Mouse (Mus musculus): ENCODE results near the gene Nacc2.

Gene Nacc2

DNA sequence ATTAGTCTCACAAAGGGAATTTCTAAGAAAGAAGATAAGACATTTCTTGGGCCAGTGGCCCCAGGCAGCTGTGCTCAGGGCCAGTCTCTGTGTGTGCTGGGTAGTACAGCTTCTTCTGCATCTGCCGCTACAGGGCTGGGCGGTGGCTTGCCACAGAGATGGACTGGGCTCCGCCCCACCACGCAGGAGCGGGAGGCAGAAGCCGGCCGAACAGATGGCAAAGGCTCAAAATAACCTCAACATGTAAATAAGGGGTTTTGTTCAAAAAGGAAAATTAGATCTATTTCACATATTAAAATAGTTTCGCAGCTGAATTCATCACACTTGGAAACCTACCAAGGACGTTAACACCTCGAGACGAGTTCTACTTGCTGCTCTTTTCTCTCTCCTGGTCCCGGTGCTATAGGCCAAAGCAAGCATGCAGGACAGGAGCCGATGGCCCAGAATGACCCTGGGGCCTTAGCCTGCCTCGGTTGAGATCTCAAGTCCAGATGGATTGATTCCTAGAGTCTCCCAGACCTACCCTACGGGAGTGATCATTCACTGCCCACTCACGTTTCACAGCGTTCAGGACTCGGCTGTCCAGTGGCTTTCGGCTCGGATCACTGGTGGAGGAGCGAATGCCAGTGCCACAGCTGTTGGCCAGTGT lies 61.9 kb downstream of the Nacc2 start:
- in situ Hi-C loops (cut with MboI; ENCODE audit: low sequenced_read_pairs), result no loop called here

DNA sequence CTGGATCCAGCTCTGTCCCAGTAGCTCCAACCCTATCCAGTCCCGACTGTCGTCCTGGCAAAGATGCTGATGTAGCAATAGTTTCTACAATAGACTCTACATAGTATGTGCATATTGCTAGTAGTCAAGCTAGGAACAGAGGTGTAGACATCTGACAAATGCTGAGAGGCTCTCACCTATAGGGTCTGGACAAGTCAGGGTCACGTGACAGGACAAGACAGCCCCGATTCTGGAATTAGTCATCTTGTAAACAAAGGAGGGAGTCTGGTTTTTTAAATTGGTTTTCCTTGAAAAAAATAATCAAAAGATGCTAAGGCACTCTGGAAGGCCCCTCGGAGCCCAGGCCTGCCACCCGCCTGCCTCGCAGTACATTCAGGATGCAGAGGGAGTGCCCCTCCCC lies 66.0 kb downstream of the Nacc2 start:
- in situ Hi-C loops (cut with MboI; ENCODE audit: low sequenced_read_pairs), result no loop called here

DNA sequence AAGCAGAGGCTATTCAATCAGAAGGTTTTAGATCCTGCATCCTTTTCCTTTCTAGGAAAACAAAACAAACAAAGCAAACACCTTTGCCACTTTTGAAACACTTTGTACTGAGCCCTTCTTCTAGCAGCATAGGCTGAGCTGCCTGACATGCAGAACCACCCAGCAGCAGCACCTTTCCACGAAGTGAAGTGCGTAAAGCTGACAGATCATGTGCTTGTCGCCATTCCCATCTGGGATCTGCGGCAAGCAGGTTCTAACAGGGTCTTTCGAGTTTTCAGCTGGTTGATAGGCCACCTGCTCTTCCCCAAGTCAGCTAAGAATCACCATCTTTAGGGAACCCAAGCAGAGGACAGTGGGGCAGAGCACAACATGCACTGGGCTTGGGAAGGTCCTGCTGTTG lies 66.8 kb downstream of the Nacc2 start:
- in situ Hi-C loops (cut with MboI; ENCODE audit: low sequenced_read_pairs), result no loop called here

DNA sequence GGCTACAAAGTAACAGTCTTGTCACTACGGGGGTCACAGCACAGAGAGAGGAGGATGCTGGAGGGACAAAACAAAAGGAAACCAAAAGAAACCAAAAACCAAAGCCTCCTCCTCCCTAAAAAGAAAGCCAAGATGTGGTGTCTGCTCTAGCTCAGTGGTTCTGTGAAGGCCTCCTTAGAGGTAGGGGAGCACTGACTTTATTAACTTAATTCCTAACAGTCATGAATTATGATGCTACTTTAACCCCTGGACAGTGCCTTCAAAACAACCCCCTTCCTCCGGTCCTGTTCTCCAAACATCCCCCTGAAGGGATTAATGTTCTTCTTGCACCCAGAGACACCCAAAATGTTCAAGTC lies 67.3 kb downstream of the Nacc2 start:
- in situ Hi-C loops (cut with MboI; ENCODE audit: low sequenced_read_pairs), result no loop called here

DNA sequence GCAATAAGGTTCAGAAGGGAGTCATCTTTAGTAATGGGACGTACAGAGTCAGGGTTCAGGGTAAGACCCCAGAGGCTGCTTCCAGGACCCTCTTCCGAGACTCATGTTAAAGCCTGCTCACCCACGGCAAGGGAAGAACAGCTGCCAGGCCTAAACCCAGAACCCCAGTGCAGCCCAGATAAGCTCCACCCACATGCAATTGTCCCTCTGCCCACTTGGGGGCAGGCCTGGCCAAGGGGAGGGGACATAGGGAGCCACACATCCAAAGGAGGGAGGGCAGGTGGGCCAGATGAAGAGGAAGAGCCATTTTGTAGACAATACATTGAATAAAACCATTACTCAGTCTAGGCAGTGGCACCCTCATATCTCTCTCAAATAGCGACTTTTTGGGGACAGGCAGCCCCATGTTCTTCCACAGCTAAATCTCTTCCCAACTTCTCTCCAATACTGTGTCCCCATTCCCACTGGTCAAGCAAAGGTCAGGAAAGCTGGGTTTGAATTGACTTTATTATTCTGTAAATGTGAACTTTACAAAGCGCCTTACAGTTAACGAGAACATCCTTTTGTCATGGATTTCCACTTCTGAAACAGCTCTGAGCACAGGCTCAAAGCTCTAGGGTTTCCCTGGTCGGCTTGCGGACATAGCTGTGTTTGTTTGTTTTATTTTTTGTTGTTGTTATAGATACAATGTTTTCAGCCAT lies 67.8 kb downstream of the Nacc2 start:
- in situ Hi-C loops (cut with MboI; ENCODE audit: low sequenced_read_pairs), result no loop called here

DNA sequence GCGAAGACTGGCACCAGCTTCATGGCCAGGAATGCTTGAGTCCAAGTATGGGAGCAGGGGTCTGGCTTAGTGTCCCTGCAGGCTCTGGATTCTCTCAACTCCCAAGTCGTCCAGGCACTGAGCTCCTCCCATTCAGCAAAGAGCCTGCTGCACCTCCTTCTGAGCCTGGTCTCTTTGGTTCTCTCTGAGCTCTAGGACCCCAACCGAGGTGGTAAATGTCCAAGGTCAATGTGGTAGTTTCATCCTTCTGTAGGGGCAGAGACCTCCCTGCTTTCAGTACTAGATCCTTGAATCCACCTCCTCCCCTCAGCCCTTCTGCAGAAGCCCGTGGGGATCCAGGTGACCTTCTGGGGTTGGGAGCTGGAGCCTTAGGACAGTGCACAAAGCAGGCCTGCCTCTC lies 70.2 kb downstream of the Nacc2 start:
- in situ Hi-C loops (cut with MboI; ENCODE audit: low sequenced_read_pairs), result loop anchor here (5.0 kb wide), 1 partner anchor 89 kb away; no protein-coding TSS in a partner anchor

DNA sequence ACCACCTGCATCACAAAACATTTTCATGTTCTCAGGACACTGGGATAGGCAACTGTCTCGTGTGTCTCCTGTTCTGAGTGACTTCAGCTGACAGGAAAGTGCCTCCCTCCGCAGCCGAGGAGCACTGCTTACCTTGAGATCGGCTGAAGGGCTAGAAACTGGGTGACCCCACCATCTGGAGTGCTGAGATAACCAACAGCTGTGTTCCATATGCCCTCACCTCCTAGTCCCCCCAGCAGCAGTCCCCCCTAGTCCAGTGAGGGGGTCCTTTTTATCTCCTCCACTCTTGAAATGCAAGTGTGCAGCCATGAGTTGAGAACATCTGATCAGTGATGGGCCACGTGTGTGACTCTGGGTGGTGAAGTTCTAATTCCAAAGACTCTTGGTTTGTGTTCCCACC lies 74.2 kb downstream of the Nacc2 start:
- in situ Hi-C loops (cut with MboI; ENCODE audit: low sequenced_read_pairs), result no loop called here

DNA sequence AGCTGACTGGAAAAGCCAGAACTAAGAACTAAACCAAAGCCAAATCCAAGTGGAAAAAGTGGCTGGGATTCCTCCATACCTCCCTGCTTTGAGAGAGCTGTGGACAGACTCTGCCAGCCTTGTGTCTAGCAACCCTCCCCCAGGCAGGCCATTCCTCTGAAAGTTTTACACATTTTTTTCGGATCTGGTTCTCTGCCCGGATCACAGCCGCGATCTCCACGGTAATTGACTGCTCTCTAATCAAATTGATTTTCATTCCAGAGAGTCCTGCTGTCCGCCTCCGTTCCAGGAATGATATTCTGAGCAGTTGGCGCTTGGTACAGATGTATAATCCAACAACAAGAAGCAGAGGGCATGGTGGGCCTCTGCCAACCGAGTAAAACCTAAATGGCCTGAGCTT lies 78.8 kb downstream of the Nacc2 start:
- in situ Hi-C loops (cut with MboI; ENCODE audit: low sequenced_read_pairs), result no loop called here

DNA sequence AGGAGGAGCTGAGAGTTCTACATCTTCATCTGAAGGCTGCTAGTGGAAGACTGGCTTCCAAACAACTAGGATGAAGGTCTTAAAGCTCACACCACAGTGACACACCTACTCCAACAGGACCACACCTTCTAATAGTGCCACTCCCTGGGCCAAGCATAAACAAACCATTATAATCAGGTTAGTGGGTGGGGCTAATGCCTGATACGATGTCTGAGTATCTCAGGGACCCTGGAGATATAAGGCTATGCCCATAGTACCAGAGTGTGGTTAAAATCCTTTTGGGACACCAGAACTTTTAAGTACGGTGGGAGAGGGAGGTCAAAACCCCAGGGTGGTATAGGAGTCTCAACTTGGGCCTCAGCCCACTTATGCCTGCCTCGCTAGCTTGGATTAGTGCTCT lies 80.4 kb downstream of the Nacc2 start:
- in situ Hi-C loops (cut with MboI; ENCODE audit: low sequenced_read_pairs), result no loop called here

DNA sequence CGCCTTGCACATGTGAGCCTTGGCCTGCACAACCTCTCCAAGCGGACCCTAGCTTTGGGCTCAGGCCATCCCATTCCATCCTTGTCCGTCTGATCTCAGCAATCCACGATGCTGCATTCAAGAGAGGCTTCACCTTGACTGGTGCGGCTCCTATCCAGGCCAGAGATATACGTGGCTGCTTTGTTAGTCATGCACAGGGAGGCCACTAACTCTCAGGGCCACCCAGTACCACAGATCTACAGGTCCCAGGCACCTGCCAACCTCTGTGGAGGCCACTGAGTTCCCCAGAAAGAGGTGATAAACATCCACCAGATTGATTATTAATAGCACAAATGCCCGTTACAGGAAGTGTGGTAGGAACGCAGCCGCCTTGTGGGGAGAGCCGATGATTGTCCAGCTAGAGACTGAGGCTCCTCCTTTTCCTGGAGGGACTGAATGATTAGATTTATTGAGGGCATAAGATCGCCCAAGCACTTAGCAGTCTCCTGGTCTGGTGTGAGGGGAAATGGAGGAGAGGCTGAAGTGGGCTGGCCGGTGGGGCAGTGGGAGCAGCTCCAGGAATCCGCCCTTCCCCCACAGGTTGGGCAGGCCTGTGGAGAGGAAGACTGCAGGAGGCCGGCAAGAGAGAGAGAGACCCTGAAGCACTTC lies 81.7 kb downstream of the Nacc2 start:
- in situ Hi-C loops (cut with MboI; ENCODE audit: low sequenced_read_pairs), result no loop called here

DNA sequence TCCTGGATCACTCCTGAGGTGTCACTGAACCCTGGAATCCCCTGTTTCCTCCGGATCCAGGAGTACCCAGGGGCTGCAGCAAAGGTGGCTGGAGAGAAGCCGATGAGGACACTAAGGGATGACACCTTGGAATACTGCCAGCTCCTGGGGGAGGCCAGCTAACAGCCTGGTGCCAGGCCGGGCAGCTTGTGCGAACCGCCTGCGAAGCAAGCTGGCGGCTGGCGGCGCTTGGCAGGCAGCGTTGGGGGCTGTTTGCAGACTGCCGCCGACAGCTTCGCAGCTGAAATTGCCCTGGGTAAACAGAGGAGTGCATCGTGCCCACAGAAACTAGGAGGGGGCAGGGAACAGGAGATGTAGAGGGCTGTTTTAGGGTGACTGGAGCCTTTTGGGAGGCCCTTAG lies 83.1 kb downstream of the Nacc2 start:
- in situ Hi-C loops (cut with MboI; ENCODE audit: low sequenced_read_pairs), result no loop called here

DNA sequence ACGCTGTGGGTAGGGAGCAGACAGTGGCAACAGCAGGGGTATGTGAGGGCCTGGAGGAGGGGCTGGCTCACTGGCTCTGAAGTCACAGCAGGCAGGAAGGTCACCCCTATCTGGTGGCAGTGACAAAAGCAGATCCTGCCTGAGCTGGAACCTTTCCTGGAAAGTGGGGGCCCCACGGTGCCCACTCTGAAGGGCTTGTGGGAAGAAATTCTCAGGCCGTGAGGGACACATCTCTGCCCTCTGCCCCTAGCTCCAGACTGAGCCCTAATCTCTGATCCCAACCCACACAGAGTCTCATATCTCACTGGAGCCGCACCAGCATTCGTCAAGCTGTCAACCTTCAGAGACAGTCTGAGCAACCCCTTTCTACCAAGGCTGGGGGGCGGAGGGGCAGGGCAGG lies 85.6 kb downstream of the Nacc2 start:
- in situ Hi-C loops (cut with MboI; ENCODE audit: low sequenced_read_pairs), result no loop called here

DNA sequence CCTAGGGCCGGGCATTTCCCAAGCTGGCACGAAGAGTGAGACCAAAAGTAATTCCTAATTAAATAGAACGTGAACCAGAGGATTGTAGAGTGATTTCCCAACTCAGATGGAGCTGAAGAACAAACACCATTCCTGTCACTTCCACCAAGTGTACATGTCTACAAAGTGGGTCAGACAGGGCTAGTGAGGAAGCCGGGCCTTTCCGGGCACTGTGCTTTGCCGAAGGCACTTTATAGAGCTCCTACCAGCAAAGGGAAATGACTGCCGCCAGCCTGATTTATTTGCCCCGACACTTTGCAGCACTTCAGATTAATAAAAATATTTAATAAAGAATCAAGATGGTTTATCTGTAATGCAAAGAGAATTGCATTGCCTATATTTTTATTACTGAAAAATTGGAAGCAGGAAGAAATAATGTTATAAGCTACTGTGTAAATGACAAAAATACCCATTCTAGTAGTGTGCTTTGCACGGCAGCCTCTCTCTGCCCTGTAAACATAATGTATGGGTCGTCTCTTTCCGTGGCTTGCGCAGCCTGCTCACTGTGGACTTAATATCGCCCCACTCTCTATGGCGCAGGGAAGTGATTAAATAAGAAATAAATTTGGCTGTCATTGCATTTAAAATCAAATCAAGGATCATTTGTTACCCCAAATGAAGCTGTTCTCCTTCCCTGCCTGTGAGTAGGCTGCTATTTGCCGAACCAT lies 88.5 kb downstream of the Nacc2 start:
- in situ Hi-C loops (cut with MboI; ENCODE audit: low sequenced_read_pairs), result no loop called here

DNA sequence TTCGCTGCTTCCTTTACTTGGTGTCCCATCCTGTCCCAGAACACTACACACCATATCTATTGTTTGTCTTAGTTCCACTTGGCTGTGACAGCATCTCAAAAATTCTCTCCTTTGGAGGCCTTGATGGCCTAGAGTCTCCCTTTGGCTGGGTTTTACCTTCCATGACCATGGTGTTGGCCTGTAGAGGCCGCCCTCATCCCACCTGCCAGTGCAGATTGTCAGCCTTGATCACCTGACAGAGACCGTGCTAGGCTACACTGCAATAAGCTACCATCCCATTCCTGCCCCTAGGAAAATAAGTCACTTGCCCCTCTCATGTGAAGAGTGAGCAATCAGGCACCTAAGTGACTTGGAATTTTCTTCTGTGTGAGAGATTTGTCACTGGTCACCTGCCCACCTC lies 92.7 kb downstream of the Nacc2 start:
- in situ Hi-C loops (cut with MboI; ENCODE audit: low sequenced_read_pairs), result no loop called here

DNA sequence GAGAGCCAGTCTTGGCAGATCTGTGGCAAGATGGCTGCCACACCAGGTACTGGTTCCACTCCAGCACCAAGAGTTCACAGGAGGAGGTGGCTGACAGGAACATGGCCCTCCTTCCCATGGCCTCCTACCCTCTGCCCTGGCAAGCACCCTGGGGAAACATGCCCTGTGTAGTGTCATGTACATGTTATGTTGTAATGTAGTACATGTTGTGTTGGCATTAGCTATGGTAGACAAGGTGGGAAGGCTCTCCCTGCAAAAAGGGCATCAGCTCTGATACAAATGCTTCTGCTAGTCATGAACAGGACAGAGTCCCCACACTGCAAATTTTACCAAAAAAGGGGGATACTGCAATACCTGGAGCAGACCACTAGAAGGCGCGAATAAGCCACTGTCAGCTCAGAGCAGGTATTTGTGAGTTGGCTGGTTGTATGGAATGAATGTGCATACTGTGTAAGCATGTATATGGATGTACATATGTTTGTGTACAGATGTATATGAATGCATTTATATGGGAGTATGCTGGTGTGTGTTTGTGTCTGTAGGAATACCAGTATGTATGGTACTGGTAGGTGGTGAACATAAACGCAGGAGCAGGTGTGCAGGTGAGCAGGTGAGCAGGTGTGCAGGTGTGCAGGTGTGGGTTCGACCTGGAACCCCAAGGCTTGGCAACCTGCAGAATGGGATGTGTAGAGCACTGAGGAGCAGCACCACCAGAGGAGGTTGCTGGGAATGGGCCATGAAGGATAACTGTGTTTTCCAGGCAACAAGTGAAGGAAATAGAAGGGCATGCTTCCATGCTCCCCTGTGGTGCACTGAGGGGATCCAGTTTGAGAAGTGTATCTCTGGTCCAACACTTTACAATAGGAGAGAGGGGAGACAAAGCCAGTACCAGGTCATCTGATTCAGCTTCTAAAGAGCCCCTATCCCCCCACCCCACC lies 98.6 kb downstream of the Nacc2 start:
- in situ Hi-C loops (cut with MboI; ENCODE audit: low sequenced_read_pairs), result no loop called here

DNA sequence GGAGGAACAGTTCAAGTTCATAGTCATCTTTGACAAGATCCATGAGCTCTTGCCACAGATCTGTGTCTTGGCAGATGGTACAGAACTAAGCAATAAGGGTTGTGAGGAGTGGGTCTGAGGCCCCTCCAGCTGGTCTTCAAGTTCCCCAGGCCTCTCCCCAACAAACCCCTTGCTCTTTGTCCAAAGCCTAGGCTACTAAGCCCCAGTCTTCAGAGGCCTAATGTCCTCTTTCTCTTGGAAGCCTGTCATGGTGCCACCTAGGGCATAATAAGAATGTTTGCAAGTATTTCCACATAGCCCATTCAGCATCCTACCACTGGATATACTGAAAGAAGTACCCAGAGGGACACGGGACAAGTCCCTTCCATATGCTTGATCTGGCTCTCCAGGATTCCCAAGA lies 100.4 kb downstream of the Nacc2 start:
- in situ Hi-C loops (cut with MboI; ENCODE audit: low sequenced_read_pairs), result no loop called here

DNA sequence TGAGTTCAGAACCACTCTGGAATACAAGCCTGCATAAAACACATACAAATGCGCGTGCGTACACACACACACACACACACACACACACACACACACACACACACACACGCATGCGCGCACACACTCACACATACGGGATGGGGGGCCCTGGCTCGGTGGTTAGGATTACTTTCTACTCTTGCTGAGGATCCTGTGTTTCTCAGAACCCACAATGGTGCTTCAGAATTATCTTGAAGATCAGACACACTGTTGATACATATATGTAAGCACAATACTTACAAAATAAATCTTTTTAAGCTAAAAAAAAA lies 100.8 kb downstream of the Nacc2 start:
- in situ Hi-C loops (cut with MboI; ENCODE audit: low sequenced_read_pairs), result no loop called here

DNA sequence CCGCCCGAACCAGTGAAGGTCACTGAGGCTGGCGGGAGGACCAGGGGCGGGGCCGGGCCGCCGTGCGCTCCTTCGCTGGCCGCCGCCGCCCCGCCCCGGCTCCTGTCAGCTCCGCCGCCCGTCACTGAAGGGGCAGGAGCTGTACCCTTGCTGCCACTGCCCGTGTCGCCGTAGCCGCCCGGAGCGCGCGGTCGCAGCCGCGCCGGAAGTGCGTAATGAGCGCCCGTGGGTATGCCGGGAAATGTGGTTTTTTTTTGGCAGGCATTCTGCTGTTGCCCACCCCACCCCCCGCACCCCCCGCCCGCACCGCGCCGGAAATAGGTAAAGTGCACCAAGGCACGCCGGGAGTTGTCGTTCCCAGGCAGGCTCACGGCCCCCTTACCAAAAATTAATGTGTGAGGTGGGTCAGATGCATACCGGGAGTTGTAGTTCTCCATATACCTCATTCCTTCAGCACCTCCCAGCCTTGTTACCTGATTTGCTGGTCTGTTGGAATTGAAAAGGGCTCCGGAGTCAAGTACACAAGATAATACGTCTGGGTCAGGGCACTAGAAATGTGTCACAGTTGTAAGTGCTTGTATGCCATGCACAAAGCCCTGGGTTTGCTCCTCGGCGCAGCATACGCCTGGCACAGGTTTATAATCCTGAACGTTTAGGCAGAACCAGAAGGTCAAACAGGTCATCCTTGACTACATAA lies 101.3 kb downstream of the Nacc2 start, which contains the start of gene Ubac1:
TSS of gene Ubac1 (minus strand) at position 187 of the 697 bp plus-strand sequence.
- in situ Hi-C loops (cut with MboI; ENCODE audit: low sequenced_read_pairs), result no loop called here

DNA sequence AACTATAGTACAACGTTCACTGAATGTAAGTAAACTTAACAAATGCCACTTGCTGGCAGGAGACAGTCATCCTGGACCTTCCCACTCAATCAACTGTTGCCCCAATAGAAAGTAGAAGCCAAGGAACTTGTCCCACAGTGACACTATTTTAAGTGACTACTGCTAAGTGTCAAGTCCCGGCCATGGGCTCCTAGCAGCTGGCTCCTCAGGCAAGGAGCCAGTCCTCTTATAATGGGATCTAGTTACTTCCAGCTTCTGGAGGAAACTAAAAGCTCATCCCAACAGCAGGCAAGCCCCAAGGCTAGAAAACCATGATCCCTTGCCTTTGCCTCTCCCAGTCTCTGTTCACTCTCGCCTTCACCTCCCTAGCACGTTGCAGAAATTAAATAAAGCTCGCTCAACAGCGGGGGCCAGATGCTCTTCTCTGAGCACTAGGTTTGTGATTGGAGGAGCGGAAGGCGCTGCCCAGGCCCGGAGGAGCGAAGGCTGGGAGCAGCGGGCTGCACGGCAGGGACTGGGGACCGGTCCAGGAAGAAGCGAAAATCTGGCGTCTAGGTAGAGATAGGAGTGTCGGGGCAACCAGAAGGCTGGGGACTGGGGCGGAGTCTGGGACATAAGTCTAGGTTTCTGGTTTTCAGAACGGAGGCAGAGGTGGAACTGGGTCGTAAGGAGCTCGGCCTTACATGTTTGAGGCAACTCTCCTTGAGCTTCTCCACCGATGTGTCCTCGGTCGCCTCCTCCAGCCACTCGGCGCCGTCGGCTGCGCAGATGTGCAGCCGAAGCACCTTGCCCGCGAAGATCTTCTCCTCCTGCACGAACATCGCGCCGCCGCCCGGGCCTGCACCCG lies 102.1 kb downstream of the Nacc2 start:
- in situ Hi-C loops (cut with MboI; ENCODE audit: low sequenced_read_pairs), result no loop called here

All from CH12F3 (cell line).